Mouse (Mus musculus) kidney, embryonic 15.5 days (tissue): ENCODE data around the gene Tanc2. TPM values are rescaled to one million over a fixed set of nuclear protein-coding genes. Genes with fewer than 3 reads are reported as not detected.

Experiments
- ATAC-seq: fragments of 200-750 bp; cut with Nextera tagmentation; replicated peaks from 2 replicates; pipeline ENCODE4 v1.8.0; 2017; ENCODE audit warnings: moderate TSS enrichment; ENCODE audit not compliant: low FRiP score
- H3K27ac ChIP-seq: fragments of 300-500 bp; sonication (generic); 2 replicates; pipeline ENCODE4 v1.5.1; 2015; ENCODE audit warnings: mild to moderate bottlenecking, inconsistent platforms
- H3K27me3 ChIP-seq: fragments of 300-500 bp; sonication (generic); 2 replicates; pipeline ENCODE4 v1.6.1; 2015; ENCODE audit warnings: inconsistent platforms
- H3K36me3 ChIP-seq: fragments of 300-500 bp; sonication (generic); 2 replicates; pipeline ENCODE4 v1.6.1; 2015; ENCODE audit warnings: inconsistent platforms
- H3K4me1 ChIP-seq: fragments of 300-500 bp; sonication (generic); 2 replicates; pipeline ENCODE4 v1.6.1; 2015; ENCODE audit warnings: inconsistent platforms
- H3K4me2 ChIP-seq: fragments of 300-500 bp; sonication (generic); 2 replicates; pipeline ENCODE4 v1.6.1; 2015; ENCODE audit warnings: moderate library complexity, mild to moderate bottlenecking, inconsistent platforms
- H3K4me3 ChIP-seq: fragments of 300-500 bp; sonication (generic); replicated peaks from 2 replicates; pipeline ENCODE4 v1.5.1; 2015; ENCODE audit warnings: mild to moderate bottlenecking, inconsistent platforms
- H3K9ac ChIP-seq: fragments of 300-500 bp; sonication (generic); 2 replicates; pipeline ENCODE4 v1.6.1; 2015; ENCODE audit warnings: mild to moderate bottlenecking, inconsistent platforms
- H3K9me3 ChIP-seq: fragments of 300-500 bp; sonication (generic); replicated peaks from 2 replicates; pipeline ENCODE4 v1.6.1; 2016; ENCODE audit warnings: inconsistent platforms
- WGBS: fragments of 180-500 bp; shearing (Covaris S2); methylation state at CpG from one replicate; pipeline ENCODE4 v1.1.7; 2015; ENCODE audit warnings: mixed read lengths; 5-methylcytosine and 5-hydroxymethylcytosine counted together
- polyA plus RNA-seq: library from polyadenylated mRNA; unstranded; fragments of >200 nt; fragmentation: Nextera tagmentation; extraction: Ambion mirVana; gene quantifications from 2 replicates; pipeline ENCODE4 v1.2.1, GENCODE M21; 2015

Tanc2 gene
- polyA plus RNA-seq = 7.7 and 9.4 TPM in 2 replicates

DNA sequence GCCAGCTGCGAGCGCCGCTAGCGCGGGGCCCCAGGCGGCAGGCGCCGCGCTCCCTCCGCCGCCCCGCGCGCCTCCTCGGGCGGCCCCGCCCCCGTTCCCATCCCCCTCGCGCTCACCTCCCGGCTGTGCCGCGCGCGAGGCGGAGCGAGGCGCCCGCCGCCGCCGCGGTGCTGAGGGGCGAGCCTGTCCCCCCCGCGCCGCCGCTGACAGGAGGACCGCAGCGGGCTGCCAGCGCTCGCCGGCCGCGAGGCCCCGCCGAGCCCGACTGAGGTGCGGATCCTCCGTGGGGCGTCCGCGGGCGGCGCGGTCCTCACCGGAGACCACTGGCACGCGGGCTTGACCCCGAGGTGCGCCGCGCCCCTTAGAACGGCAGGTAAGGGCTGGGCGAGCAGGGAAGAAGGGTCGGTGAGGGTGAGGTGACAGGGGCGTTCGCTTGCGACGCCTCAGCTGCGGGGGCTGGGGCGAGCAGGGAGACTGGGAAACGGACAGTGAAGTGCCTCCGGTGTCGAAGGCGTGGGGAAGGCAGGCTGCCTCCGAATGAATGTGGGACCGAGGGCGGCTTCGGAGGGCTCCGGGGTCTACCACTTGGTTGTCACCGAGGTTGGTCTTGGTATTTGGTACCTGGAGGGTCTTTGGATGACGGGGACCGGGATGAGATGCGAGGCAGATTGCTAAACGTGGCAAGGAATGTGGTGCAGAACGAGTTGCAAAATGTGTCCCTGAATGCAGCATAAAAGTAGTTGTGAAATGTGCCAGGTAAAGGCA, at the start of gene Tanc2:
Gene Tanc2 (plus strand): TSS at position 110 of the 765 bp plus-strand sequence.
- Histone ChIP-seq H3K27ac (peak within 1 kb of the TSS; percentile 90), H3K4me1 (0 out of 2 replicates have a peak, but pooled peaks cover 10% of the 10 kb centered on the region), H3K9ac (peak within 1 kb of the TSS; percentile 90), H3K4me2 (peak within 1 kb of the TSS; percentile 93), H3K9me3 (no peaks in the 10 kb centered on the region), H3K27me3 (no peaks in the 10 kb centered on the region), H3K4me3 (peak within 1 kb of the TSS; percentile 90), H3K36me3 (no peaks in the 10 kb centered on the region)
- peak; percentile 59 for ATAC-seq
- WGBS = under 1% methylated on average over 86 of the region's 87 CpGs

DNA sequence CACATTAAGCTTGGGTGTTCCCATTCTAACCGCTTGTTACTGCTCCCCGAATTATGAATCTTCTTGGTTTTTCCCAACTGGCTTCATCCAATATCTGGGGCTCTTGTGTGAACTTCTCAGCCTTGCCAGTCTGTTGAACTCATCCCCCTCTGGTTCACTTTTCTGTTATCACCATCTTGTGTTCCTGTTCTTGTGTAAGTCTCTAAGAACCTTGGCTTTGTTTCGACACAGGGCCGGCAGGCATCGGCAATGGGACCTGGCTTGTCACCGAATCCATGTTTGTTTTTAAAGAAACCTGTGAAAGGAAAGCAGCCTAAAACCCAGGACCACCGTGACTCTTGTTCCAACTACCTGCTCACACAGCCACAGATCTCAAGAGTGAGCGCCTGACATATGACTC, 49.0 kb upstream of the Tanc2 start:
- ATAC-seq = no peak
- 85% methylated on average over 8 of the region's 8 CpGs for WGBS
- peaks cover 12% of the 10 kb centered on the region; the same call in 1 of the 2 replicates for H3K4me1 ChIP-seq
- H3K9ac ChIP-seq = no peak overlapping the region
- no peak overlapping the region for H3K27ac ChIP-seq
- no peak overlapping the region for H3K4me2 ChIP-seq
- H3K36me3 ChIP-seq = no peaks in the 10 kb centered on the region
- no peaks in the 10 kb centered on the region for H3K9me3 ChIP-seq
- no peaks in the 10 kb centered on the region for H3K27me3 ChIP-seq
- H3K4me3 ChIP-seq = no peak overlapping the region

DNA sequence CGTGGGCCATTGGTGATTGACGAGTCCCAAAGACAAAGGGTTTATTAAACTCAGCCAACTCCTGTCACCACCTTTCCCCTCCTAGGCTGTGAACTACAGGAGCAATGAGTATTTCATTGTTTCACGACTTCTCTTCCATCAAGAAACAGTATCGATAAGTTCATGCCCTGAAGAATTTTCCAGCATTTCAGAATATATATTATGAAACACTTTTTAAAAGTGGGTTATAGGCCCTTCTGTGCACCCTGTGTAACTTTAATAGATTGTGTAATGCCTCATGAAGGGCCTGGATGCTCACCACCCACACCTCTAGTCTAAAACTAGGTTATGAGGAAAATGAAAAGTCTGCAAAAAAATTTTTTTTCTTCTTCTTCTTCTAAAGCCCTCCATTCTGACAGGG, 48.4 kb upstream of the Tanc2 start:
- Histone ChIP-seq H3K36me3 (no peaks in the 10 kb centered on the region), H3K27ac (no peak overlapping the region), H3K4me1 (peaks cover 18% of the 10 kb centered on the region; the same call in 1 of the 2 replicates), H3K4me2 (no peak overlapping the region), H3K9ac (no peak overlapping the region), H3K4me3 (no peak overlapping the region), H3K27me3 (no peaks in the 10 kb centered on the region), H3K9me3 (no peaks in the 10 kb centered on the region)
- WGBS = 65% methylated on average over 4 of the region's 4 CpGs
- ATAC-seq = no peak

DNA sequence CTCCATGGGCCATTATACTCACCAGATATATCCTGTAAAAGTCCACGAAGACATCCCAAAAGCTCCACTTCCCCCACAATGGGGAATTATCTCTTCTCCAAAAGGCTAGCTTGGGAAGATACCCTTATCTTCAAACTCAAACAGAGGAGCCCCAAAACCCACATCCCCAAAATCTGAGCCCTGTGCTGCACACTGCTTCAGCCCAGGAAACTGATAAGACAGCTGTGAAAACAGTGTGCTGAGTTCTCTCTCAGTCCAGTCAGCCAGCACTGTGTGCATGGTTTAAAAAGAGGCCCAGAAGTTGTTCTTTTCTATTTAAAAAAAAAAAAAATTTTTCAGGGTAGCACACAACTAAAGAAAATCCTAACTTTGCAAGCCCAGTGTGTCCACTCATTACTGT, 47.7 kb upstream of the Tanc2 start:
- Histone ChIP-seq H3K27ac (no peak overlapping the region), H3K4me3 (no peak overlapping the region), H3K27me3 (no peaks in the 10 kb centered on the region), H3K36me3 (no peaks in the 10 kb centered on the region), H3K4me1 (peaks cover 21% of the 10 kb centered on the region; the same call in 1 of the 2 replicates), H3K4me2 (no peak overlapping the region), H3K9ac (no peak overlapping the region), H3K9me3 (no peaks in the 10 kb centered on the region)
- ATAC-seq = no peak
- WGBS = 50% methylated on average over 1 of the region's 1 CpGs

DNA sequence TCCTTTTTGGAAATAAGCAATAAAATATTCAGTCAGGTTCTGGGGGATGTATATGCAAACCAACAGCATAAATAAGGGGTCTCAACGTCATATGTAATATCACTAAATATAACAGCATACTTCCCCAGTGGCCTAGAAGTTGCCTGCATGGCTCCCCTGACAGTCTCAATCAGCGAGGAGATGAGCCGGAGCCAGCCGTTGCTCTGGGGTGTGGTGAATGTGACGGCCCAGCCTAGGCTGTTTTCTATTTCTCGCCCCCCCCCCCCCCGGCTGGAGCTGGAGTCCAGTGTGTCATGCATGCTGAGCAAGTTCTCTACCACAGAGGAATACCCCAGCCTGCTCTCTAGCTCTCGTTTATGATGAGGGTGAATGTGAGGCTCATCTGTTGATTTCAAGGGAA, 44.0 kb upstream of the Tanc2 start:
- WGBS = 37% methylated on average over 8 of the region's 8 CpGs
- no peak for ATAC-seq
- no peaks in the 10 kb centered on the region for H3K9me3 ChIP-seq
- H3K4me3 ChIP-seq = no peak overlapping the region
- no peak overlapping the region for H3K27ac ChIP-seq
- H3K36me3 ChIP-seq = no peaks in the 10 kb centered on the region
- H3K27me3 ChIP-seq = no peaks in the 10 kb centered on the region
- peaks cover 28% of the 10 kb centered on the region for H3K4me1 ChIP-seq
- no peak overlapping the region for H3K4me2 ChIP-seq
- H3K9ac ChIP-seq = no peak overlapping the region

DNA sequence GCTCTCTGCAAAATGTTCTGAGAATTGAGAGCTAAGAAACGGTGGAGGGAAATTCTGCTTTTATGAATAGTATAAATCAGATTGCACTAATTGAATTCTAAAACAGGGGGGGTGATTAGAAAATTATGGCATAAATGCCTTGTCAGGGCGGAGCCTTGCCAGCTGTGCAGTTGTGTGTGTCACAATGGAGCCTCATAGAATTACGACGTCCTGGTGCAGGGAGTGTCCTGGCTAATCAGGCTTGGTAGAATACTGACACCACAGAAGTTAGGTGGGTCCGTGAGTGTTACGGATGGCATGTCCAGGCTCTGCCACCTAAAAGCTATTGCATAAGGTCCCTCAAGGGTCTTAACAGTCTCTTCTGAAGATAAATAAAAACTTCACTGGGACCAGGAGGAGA, 43.4 kb upstream of the Tanc2 start:
- Histone ChIP-seq H3K9ac (no peak overlapping the region), H3K4me2 (no peak overlapping the region), H3K9me3 (no peaks in the 10 kb centered on the region), H3K36me3 (no peaks in the 10 kb centered on the region), H3K27ac (no peak overlapping the region), H3K27me3 (no peaks in the 10 kb centered on the region), H3K4me1 (peaks cover 28% of the 10 kb centered on the region), H3K4me3 (no peak overlapping the region)
- 36% methylated on average over 6 of the region's 6 CpGs for WGBS
- ATAC-seq = no peak

DNA sequence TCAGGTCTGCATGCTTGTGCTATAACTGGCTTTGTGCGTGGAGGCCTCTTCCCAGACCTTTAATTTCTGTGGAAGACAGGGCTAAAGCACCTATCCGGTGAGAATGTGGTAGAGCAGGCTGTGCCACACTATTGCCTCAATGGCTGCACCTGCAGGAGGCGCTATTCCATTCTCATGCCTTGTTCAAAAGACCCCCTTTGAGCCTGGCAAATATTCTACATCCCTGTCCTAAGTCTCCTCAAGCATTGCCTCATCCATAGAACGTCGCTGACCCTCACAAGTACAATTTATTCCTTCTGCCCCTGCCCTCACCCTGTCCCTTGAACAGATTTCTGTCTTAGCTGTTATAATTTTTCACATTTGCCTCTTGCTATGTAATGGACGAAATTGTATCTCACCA, 41.4 kb upstream of the Tanc2 start:
- 0 out of 2 replicates have a peak overlapping the region, but pooled peaks have one; percentile 46 for H3K27ac ChIP-seq

DNA sequence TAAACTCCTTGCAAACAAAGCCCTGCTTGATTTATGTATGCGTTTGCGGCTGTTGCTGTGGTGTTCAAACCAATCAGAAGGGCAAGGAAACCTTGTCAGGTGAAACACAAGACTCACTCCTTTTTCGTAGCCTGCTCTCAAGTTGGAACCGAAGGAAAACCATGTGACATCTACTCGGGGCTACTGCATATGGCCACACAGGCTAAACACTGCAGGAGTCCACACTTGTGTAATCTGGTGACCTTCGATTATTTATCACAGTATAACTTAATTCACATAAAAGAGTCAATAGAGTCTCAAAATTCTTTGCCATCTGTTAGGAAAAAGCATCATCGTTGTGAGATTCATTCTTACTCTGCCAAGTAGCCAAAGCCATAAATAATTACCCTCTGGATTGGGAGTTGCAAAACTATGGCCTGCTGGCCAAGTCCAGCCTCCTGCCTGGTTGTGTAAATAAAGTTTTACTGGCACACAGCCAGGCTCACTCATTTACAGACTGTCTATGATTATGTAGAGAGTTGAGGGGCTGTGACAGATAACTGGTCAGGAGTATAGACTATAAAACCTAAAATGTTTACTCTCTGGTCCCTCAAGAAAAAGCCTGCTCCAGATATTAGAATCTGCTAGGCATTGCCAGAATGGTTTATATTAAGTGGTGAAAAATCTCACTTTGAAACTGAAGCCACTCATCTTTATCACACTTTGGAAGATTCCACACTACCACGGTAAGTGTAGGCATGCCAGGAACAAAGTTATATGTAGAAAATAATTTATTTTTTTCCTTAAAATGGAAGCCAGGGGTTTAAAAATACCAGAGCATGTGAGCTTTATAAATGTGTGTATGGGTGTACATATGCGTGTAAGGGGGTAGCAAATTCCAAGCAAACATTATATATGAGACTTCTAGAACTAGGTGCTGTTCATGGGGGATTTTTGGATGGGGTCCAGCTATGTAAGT, 40.3 kb upstream of the Tanc2 start:
- H3K4me3 ChIP-seq = no peak overlapping the region
- 46% methylated on average over 9 of the region's 9 CpGs for WGBS
- H3K27me3 ChIP-seq = no peaks in the 10 kb centered on the region
- no peak overlapping the region; the same call in 1 of the 2 replicates for H3K4me2 ChIP-seq
- no peak overlapping the region for H3K9ac ChIP-seq
- H3K9me3 ChIP-seq = no peaks in the 10 kb centered on the region
- H3K4me1 ChIP-seq = peaks cover 19% of the 10 kb centered on the region
- ATAC-seq = peak; percentile 62
- H3K27ac ChIP-seq = peak overlapping the region; percentile 46; the same call in 1 of the 2 replicates
- H3K36me3 ChIP-seq = no peaks in the 10 kb centered on the region

More for the DNA sequence above, 41.4 kb upstream of the Tanc2 start:
- no peaks in the 10 kb centered on the region for H3K9me3 ChIP-seq
- H3K4me2 ChIP-seq = no peak overlapping the region
- H3K9ac ChIP-seq = no peak overlapping the region
- no peaks in the 10 kb centered on the region for H3K27me3 ChIP-seq
- no peak overlapping the region for H3K4me3 ChIP-seq
- no peaks in the 10 kb centered on the region for H3K36me3 ChIP-seq
- peaks cover 23% of the 10 kb centered on the region for H3K4me1 ChIP-seq
- no peak for ATAC-seq
- 78% methylated on average over 6 of the region's 6 CpGs for WGBS

DNA sequence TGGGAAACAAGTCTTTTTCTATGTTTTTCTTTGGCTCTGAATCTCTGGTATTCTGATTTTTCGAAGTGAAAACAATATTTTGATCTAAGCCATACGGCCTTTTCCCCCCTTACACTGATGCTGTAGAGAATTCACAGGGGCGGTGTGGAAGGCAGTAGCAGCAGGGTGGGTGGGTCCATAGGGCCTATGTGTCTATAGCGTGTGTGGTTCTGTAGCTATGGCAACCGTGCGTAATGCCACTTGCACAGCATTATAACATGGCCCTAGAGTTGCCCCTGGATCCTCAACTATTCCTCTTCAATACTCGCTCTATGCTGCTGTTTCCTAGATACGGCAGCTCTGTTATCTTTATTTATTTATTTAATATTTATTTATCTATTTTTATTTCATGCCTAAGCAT, 32.5 kb upstream of the Tanc2 start:
- Histone ChIP-seq H3K9ac (no peak overlapping the region), H3K27ac (no peak overlapping the region), H3K4me3 (no peak overlapping the region), H3K36me3 (no peaks in the 10 kb centered on the region), H3K9me3 (no peaks in the 10 kb centered on the region), H3K27me3 (no peaks in the 10 kb centered on the region), H3K4me2 (no peak overlapping the region), H3K4me1 (peaks cover 2% of the 10 kb centered on the region; the same call in 1 of the 2 replicates)
- WGBS = 84% methylated on average over 8 of the region's 8 CpGs
- ATAC-seq = no peak

DNA sequence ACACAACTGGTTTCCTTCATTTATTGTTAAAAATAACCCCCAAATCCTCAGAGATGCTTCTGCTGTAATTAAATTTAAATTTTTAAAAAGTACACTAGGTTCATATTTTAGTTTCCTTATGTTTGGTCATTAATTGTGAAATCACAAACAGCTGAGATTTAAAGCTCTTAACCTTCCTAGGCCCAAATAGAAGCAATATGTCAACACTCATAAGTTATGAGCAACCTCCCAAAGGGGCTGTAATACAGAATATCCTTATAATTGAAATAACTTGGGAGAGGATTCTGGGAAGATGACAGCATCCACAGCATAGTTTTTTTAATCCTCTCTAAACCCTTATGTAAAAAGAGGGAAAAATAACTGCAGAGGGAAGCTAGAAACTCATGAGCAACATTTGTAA, 31.7 kb upstream of the Tanc2 start:
- no peak overlapping the region for H3K4me3 ChIP-seq
- H3K4me2 ChIP-seq = no peak overlapping the region
- H3K4me1 ChIP-seq = peaks cover 2% of the 10 kb centered on the region; the same call in 1 of the 2 replicates
- H3K9me3 ChIP-seq = no peaks in the 10 kb centered on the region
- ATAC-seq = no peak
- H3K36me3 ChIP-seq = no peaks in the 10 kb centered on the region
- no peak overlapping the region for H3K9ac ChIP-seq
- H3K27me3 ChIP-seq = no peaks in the 10 kb centered on the region
- H3K27ac ChIP-seq = no peak overlapping the region

DNA sequence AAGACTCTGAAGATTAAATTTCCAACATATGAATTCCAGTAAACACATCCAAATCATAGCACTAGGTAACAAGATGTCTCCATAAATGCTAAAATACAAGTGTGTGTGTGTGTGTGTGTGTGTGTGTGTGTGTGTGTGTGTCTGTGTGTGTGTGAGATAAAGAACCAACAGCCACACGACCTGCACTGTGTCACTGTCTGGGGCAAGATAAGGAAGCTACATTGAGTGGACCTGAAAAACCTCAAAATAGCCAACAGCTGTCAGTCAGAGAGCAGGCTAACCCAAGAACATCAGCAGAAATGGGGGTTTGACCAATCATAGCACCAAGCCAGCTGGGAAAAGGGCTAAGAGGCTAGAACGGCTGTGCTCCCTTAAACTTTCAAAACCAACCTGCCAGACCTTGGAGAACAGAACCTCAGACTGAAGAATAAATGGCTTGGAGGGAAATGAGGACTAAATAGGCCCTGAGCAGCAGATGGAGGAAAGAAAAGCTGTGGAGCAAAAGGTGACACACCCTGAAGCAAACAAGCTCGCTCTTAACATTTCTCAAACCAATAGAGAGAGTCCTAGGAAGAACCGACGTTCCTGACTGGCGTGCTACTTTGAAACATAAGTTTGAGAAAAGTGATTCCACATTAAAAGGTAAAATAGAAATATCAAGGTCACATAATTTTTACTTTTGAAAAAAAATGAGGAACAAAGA, 30.8 kb upstream of the Tanc2 start:
- Histone ChIP-seq H3K4me3 (no peak overlapping the region), H3K27ac (no peak overlapping the region), H3K27me3 (no peaks in the 10 kb centered on the region), H3K9ac (no peak overlapping the region), H3K9me3 (no peaks in the 10 kb centered on the region), H3K36me3 (no peaks in the 10 kb centered on the region), H3K4me2 (no peak overlapping the region), H3K4me1 (peaks cover 2% of the 10 kb centered on the region; the same call in 1 of the 2 replicates)
- WGBS = 88% methylated on average over 6 of the region's 6 CpGs
- ATAC-seq = no peak
